16 mouse cellular contexts compared by ENCODE assay signal in genomic region chr1:132745636-132746035, GRCm38 (mm10). TPM values are rescaled to one million over a fixed set of nuclear protein-coding genes. Genes with fewer than 3 reads are reported as not detected.
DNase-seq lines count a peak whose midpoint lies in the region; TF ChIP-seq lines count a peak whose summit lies in the region.
"Had no signal": no experiment of that assay in that cellular context is flagged by ENCODE, and none has a peak within 500 bp of the region (broad histone marks: within the 10 kb centered on the region; RNA-seq: fewer than 3 reads in every experiment).

No protein-coding gene starts in this region.

- H3K27ac ChIP-seq in left cerebral cortex, adult 2 months, result peak overlapping the region; percentile 61
- H3K27ac ChIP-seq: embryonic facial prominence, embryonic 10.5 days; embryonic facial prominence, embryonic 12.5 days; forebrain, embryonic 13.5 days; forebrain, embryonic 15.5 days had no signal

- intact Hi-C loops in left cerebral cortex, adult 2 months (cut with DNase I), result no loop called here

- DNase-seq in left cerebral cortex, adult 2 months (ENCODE audit: extremely low spot score in 1 of 2, low spot score in 2 of 2), result no peak
- no peak for DNase-seq in left cerebral cortex, adult 8-10 months (ENCODE audit: low spot score in 2 of 2)
- peak; percentile 23 to 29 for DNase-seq in right cerebral cortex, adult 2 months (ENCODE audit: low spot score in 2 of 2)
- DNase-seq in right cerebral cortex, postnatal 10 days (ENCODE audit: low spot score in 2 of 2), result no peak
- DNase-seq in brain, adult 2 months (ENCODE audit: low read depth, low spot score), result peak; percentile 78
- peak; percentile 57 for DNase-seq in telencephalon, adult 2 months (ENCODE audit: low read depth, low spot score)
- no peak for DNase-seq in lung, postnatal 25 days (ENCODE audit: low spot score)
- DNase-seq: adrenal gland, adult 2 months; adrenal gland, postnatal 10 days; adrenal gland, postnatal 25 days; cerebellum, adult 11-12 months had no signal

- no peak overlapping the region for H3K4me3 ChIP-seq in left cerebral cortex, adult 2 months
- H3K4me3 ChIP-seq: embryonic facial prominence, embryonic 10.5 days; embryonic facial prominence, embryonic 12.5 days; forebrain, embryonic 13.5 days; forebrain, embryonic 15.5 days had no signal

- no peak for TF ChIP-seq CTCF in left cerebral cortex, adult 2 months (IDR thresholded peaks at IDR 0.05)

RNA-seq across cellular contexts. Expression of gene Nfasc, which starts 4.0 kb away (rescaled TPM):
- total RNA-seq in left cerebral cortex, adult 2 months (2021), result 100 to 1,000 TPM; 155 to 161 TPM
- 100 to 1,000 TPM; 143 to 162 (median 145) TPM for total RNA-seq in left cerebral cortex, adult 8-10 months (2022)
- total RNA-seq: MEL had no signal

Comparison
In these comparisons a context has a peak if more than half of its experiments do, and no peak if none do; other contexts are left out.
1. DNase-seq: peak in right cerebral cortex, adult 2 months (2 of 2), brain, adult 2 months (single experiment) and telencephalon, adult 2 months (single experiment); none in left cerebral cortex, adult 2 months (0 of 2), left cerebral cortex, adult 8-10 months (0 of 2), right cerebral cortex, postnatal 10 days (0 of 2) and lung, postnatal 25 days (single experiment).